Mouse (Mus musculus) MEL (cell line): ENCODE data around the gene Ctnnbl1.

ENCODE experiments used
- BHLHE40 ChIP-seq: IDR thresholded peaks from 2 replicates; pipeline ENCODE4 v1.6.1; 2012; ENCODE audit warnings: low read depth, mild to moderate bottlenecking, inconsistent platforms, low read length, improper control_type of control experiment, borderline replicate concordance
- CTCF ChIP-seq, 3 experiments: IDR thresholded peaks in 2 of 3; conservative IDR thresholded peaks in 1 of 3; 2 replicates each; pipeline ENCODE4 v1.5.1; 2011 to 2012; ENCODE audit warnings: low read length in 3 of 3, low read depth in 2 of 3, mild to moderate bottlenecking in 2 of 3, improper control_type of control experiment in 1 of 3, inconsistent platforms in 1 of 3, mixed read lengths in 1 of 3, moderate library complexity in 1 of 3; ENCODE audit not compliant: control insufficient read depth in 1 of 3, insufficient read depth in 1 of 3, poor library complexity in 1 of 3, severe bottlenecking in 1 of 3
- EP300 ChIP-seq, 2 experiments: IDR thresholded peaks; 2 replicates each; pipeline ENCODE4 v1.6.1; 2011; ENCODE audit warnings: improper control_type of control experiment in 2 of 2, low read length in 2 of 2, low read depth in 1 of 2, mild to moderate bottlenecking in 1 of 2
- MXI1 ChIP-seq: IDR thresholded peaks from 2 replicates; pipeline ENCODE4 v1.6.1; 2011; ENCODE audit warnings: mild to moderate bottlenecking, low read depth, low read length, improper control_type of control experiment
- NRF1 ChIP-seq: IDR thresholded peaks from 2 replicates; pipeline ENCODE4 v1.6.1; 2014; ENCODE audit warnings: low read depth, mild to moderate bottlenecking, inconsistent platforms, low read length, improper control_type of control experiment, moderate library complexity; ENCODE audit not compliant: poor library complexity, insufficient read depth, severe bottlenecking
- SMC3 ChIP-seq: IDR thresholded peaks from 2 replicates; pipeline ENCODE4 v1.6.1; 2011; ENCODE audit warnings: low read depth, low read length, improper control_type of control experiment
- TAL1 ChIP-seq: IDR thresholded peaks from 2 replicates; pipeline ENCODE4 v1.6.1; 2012; ENCODE audit warnings: mild to moderate bottlenecking, inconsistent platforms, low read length, moderate library complexity, mixed read lengths
- USF1 ChIP-seq: IDR thresholded peaks from 2 replicates; pipeline ENCODE4 v1.6.1; 2014; ENCODE audit warnings: low read depth, mild to moderate bottlenecking, inconsistent platforms, low read length, improper control_type of control experiment, moderate library complexity
- ZC3H11A ChIP-seq: IDR thresholded peaks from 2 replicates; pipeline ENCODE4 v1.6.1; 2012; ENCODE audit warnings: low read depth, mild to moderate bottlenecking, inconsistent platforms, low read length, improper control_type of control experiment
- ZKSCAN1 ChIP-seq: IDR thresholded peaks from 2 replicates; pipeline ENCODE4 v1.6.1; 2012; ENCODE audit warnings: low read depth, mild to moderate bottlenecking, inconsistent platforms, low read length, improper control_type of control experiment, moderate library complexity

DNA sequence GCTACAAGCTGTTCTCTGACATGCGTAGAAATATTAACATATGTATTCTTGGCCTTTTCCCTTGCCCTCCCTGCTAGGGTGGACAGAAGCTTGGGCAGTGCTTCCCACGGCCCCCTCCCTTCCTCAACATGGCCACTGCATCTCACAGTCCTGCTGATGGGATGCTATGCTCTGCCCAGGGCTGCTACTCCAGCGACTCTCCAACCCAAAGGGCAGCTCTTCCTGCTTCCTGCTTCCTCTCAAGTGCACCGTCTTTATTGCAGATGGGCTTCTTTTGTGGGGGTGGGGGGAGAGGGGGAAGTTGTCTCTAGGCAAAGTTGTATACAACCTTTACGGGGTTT is 12.7 kb upstream of the Ctnnbl1 start:
- no peak for TF ChIP-seq EP300 (IDR thresholded peaks at IDR 0.05; ENCODE audit: low read depth in 1 of 2, low read length in 2 of 2)
- no peak for TF ChIP-seq ZKSCAN1
- TF ChIP-seq CTCF (IDR thresholded peaks at IDR 0.05 in 2 of 3, conservative IDR thresholded peaks at IDR 0.05 in 1 of 3; ENCODE audit: control insufficient read depth in 1 of 3, insufficient read depth in 1 of 3, low read depth in 2 of 3, low read length in 3 of 3, poor library complexity in 1 of 3, severe bottlenecking in 1 of 3), result no peak
- TF ChIP-seq ZC3H11A, result no peak
- no peak for TF ChIP-seq NRF1
- TF ChIP-seq BHLHE40, result no peak
- no peak for TF ChIP-seq USF1
- no peak for TF ChIP-seq TAL1
- TF ChIP-seq MXI1, result no peak
- TF ChIP-seq SMC3, result no peak
